Mouse (Mus musculus) thymus, adult 2 months (tissue): Measurements from ENCODE around the gene Metrnl.

Experiments used
- CTCF ChIP-seq: fragments of 200-500 bp; IDR thresholded peaks from 2 replicates; pipeline ENCODE4 v1.5.1; 2012; ENCODE audit warnings: mild to moderate bottlenecking, control low read depth, low read length, moderate library complexity, borderline replicate concordance; ENCODE audit not compliant: control insufficient read depth, poor library complexity, insufficient read depth; ENCODE audit errors: extremely low read depth
- POLR2A ChIP-seq: fragments of 200-500 bp; IDR thresholded peaks from 2 replicates; pipeline ENCODE4 v1.6.1; 2012; ENCODE audit warnings: mild to moderate bottlenecking, low read length, control low read depth, moderate library complexity; ENCODE audit not compliant: control insufficient read depth, poor library complexity, insufficient read depth; ENCODE audit errors: extremely low read depth

DNA sequence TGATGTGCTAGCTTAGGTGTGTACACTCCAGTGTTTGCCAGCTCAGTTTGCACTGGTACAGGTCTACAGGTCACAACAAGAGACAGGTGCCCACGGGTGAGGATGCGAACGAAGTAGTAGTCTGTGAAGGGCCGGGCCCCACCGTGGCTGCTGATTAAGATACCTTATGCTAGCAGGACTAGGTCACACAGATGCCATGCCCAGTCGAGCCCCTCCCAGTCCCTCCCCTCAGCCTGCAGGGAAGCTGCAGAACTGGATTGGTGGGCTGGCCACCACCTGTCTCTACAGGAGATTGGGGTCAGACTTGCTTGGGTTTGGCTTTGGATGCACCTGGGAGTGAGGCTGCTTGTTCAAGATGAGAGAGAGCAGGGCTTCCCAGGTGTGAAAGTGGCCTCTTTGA is 16.4 kb downstream of the Metrnl start:
- TF ChIP-seq CTCF (no peak), POLR2A (no peak)
